Mouse (Mus musculus) hindbrain, embryonic 15.5 days (tissue): ENCODE results near the gene Lyzl6. TPM values are rescaled to one million over a fixed set of nuclear protein-coding genes. Genes with fewer than 3 reads are reported as not detected.
A peak's percentile ranks its signal among the peaks of the same experiment; 100 is the strongest.

Source experiments
- ATAC-seq: fragments of 200-750 bp; cut with Nextera tagmentation; 2 replicates; pipeline ENCODE4 v1.8.0; 2017; ENCODE audit warnings: low read depth, moderate number of reproducible peaks, moderate TSS enrichment; ENCODE audit not compliant: low FRiP score
- H3K27ac ChIP-seq: fragments of 300-500 bp; sonication (generic); replicated peaks from 2 replicates; pipeline ENCODE4 v1.5.1; 2015; ENCODE audit warnings: mild to moderate bottlenecking, inconsistent platforms
- H3K27me3 ChIP-seq: fragments of 300-500 bp; sonication (generic); 2 replicates; pipeline ENCODE4 v1.6.1; 2015; ENCODE audit warnings: control low read depth, inconsistent platforms
- H3K36me3 ChIP-seq: fragments of 300-500 bp; sonication (generic); 2 replicates; pipeline ENCODE4 v1.6.1; 2015; ENCODE audit warnings: control low read depth, inconsistent platforms
- H3K4me1 ChIP-seq: fragments of 300-500 bp; sonication (generic); replicated peaks from 2 replicates; pipeline ENCODE4 v1.6.1; 2015; ENCODE audit warnings: control low read depth, inconsistent platforms
- H3K4me2 ChIP-seq: fragments of 300-500 bp; sonication (generic); 2 replicates; pipeline ENCODE4 v1.6.1; 2015; ENCODE audit warnings: moderate library complexity, mild to moderate bottlenecking, inconsistent platforms
- H3K4me3 ChIP-seq: fragments of 300-500 bp; sonication (generic); 2 replicates; pipeline ENCODE4 v1.5.1; 2015; ENCODE audit warnings: mild to moderate bottlenecking, inconsistent platforms
- H3K9ac ChIP-seq: fragments of 300-500 bp; sonication (generic); 2 replicates; pipeline ENCODE4 v1.6.1; 2015; ENCODE audit warnings: inconsistent platforms
- H3K9me3 ChIP-seq: fragments of 300-500 bp; sonication (generic); 2 replicates; pipeline ENCODE4 v1.6.1; 2016; ENCODE audit warnings: control low read depth, inconsistent platforms
- WGBS: fragments of 180-500 bp; shearing (Covaris S2); methylation state at CpG from one replicate; pipeline ENCODE4 v1.1.7; 2015; 5-methylcytosine and 5-hydroxymethylcytosine counted together
- polyA plus RNA-seq: library from polyadenylated mRNA; unstranded; fragments of >200 nt; fragmentation: Nextera tagmentation; extraction: Ambion mirVana; gene quantifications from 2 replicates; pipeline ENCODE4 v1.2.1, GENCODE M21; 2015

Gene Lyzl6
- polyA plus RNA-seq, 1 experiment from 2014 or later = not detected

DNA sequence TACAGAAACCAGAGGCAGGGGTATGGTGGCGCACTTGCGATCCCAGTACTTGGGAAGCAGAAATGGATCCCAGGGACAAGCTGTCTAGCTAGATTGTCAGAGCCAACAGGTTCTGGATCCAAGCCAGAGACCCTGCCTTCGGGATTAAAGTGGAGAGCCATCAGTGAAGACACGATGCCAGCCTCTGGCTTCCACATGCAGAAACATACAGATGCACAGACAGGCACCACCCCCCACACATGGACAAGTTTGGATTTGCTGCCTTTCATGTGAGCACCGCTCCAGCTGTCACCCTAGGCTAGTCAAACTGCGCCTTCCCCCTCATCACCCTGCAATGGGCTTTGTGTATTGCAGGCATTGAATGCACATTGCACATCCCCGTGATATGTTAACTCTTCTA, 19.5 kb upstream of the Lyzl6 start:
- Histone ChIP-seq H3K27ac (no peak overlapping the region), H3K4me1 (peaks cover 13% of the 10 kb centered on the region; the same call in 1 of the 2 replicates), H3K9me3 (no peaks in the 10 kb centered on the region), H3K9ac (no peak overlapping the region), H3K27me3 (peaks cover 11% of the 10 kb centered on the region), H3K36me3 (no peaks in the 10 kb centered on the region), H3K4me3 (no peak overlapping the region), H3K4me2 (no peak overlapping the region)
- 72% methylated on average over 7 of the region's 7 CpGs for WGBS
- no peak for ATAC-seq

DNA sequence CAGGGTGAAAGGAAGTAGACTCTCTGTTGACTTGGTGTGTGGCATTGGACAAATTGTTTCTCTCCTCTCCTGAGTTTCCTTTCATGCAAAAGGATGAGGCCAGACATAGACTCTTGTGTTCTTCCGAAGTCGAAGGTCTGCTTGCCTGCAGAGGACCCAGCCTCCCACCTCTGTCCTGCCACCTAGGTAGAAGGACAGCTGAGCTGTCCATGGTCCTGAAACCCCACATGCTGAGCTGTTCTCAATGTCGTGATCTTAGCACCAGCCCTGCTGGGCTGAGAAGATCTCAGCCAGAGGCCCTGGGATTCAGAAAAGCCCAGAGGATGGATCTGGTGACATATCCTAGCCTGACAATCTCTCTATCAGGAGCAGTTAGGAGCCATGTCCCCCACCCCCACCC, 17.8 kb upstream of the Lyzl6 start:
- no peak overlapping the region for H3K4me2 ChIP-seq
- ATAC-seq = no peak
- H3K4me3 ChIP-seq = no peak overlapping the region
- H3K27me3 ChIP-seq = peaks cover 27% of the 10 kb centered on the region
- no peaks in the 10 kb centered on the region for H3K9me3 ChIP-seq
- H3K27ac ChIP-seq = no peak overlapping the region
- peaks cover 11% of the 10 kb centered on the region; the same call in 1 of the 2 replicates for H3K4me1 ChIP-seq
- no peak overlapping the region for H3K9ac ChIP-seq
- WGBS = 20% methylated on average over 3 of the region's 3 CpGs
- H3K36me3 ChIP-seq = no peaks in the 10 kb centered on the region

DNA sequence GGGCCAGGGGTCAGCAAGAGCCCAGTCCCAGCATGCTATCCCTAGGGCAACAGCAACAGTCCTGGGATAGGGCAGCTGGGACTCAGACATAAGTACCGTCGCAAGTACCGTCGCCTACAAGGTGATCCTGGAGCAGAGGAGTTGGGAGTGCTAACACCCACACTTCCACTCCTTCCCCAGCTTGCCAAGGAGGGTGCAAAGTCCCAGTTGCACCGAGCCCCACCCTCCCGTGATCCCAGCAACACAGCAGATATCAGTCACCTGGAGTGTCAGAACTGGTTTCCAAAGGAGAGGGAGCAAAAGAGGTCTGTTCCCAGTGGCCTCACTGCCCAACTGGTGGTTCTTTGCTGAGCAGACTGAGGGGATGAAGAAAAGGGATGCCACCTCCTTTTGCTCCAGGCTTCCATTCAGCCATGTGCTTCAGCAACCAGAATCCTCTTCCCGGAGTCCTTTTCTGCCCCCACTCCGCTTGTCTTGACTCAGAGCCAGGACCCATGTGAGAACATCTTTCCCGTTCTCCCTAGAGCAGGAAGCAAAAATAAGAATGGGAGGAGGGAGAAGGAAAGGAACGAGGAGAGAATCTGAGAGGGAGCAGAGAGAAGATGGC, 14.8 kb upstream of the Lyzl6 start:
- Histone ChIP-seq H3K9ac (no peak overlapping the region), H3K4me3 (no peak overlapping the region), H3K9me3 (no peaks in the 10 kb centered on the region), H3K4me1 (peaks cover 27% of the 10 kb centered on the region), H3K4me2 (no peak overlapping the region), H3K36me3 (no peaks in the 10 kb centered on the region), H3K27me3 (peaks cover 53% of the 10 kb centered on the region), H3K27ac (no peak overlapping the region)
- WGBS = 73% methylated on average over 10 of the region's 10 CpGs
- ATAC-seq = no peak

GRCm38 (mm10) chr11:103651426-103651825, 12.7 kb upstream of the Lyzl6 start:
- Histone ChIP-seq H3K4me3 (no peak overlapping the region), H3K9ac (no peak overlapping the region), H3K9me3 (no peaks in the 10 kb centered on the region), H3K27ac (no peak overlapping the region), H3K36me3 (no peaks in the 10 kb centered on the region), H3K4me1 (peaks cover 24% of the 10 kb centered on the region), H3K4me2 (no peak overlapping the region), H3K27me3 (peaks cover 72% of the 10 kb centered on the region)
- ATAC-seq = no peak
- WGBS = 81% methylated on average over 6 of the region's 6 CpGs

DNA sequence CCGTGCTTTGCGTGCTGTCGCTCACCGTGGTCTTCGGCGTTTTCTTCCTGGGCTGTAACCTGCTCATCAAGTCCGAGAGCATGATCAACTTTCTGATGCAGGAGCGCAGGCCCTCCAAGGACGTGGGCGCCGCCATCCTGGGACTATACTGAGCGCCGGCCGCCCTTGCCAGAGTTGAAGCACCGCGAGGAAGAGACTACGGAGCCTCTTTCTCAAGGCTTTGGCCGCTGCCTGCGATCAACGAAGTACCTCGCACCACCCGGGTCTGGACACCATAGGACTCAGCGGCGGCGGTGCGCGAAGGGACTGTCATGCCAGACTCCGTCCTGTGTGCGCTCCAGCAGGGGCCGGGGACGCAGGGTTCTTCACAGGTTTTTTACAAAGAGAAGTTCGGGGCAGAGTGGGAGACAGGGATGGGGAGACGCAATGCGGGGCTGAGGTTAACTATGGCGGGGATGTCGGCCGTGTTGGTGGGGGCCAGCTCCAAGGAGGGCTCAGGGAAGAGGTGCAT, 11.3 kb upstream of the Lyzl6 start:
- Histone ChIP-seq H3K4me3 (peak overlapping the region; percentile 44), H3K4me1 (peaks cover 17% of the 10 kb centered on the region), H3K9ac (peak overlapping the region; percentile 26; the same call in 1 of the 2 replicates), H3K27ac (no peak overlapping the region), H3K27me3 (peaks cover 79% of the 10 kb centered on the region), H3K36me3 (no peaks in the 10 kb centered on the region), H3K9me3 (no peaks in the 10 kb centered on the region), H3K4me2 (peak overlapping the region; percentile 85)
- 1% methylated on average over 37 of the region's 37 CpGs for WGBS
- peak; percentile 6; the same call in 1 of the 2 replicates for ATAC-seq

DNA sequence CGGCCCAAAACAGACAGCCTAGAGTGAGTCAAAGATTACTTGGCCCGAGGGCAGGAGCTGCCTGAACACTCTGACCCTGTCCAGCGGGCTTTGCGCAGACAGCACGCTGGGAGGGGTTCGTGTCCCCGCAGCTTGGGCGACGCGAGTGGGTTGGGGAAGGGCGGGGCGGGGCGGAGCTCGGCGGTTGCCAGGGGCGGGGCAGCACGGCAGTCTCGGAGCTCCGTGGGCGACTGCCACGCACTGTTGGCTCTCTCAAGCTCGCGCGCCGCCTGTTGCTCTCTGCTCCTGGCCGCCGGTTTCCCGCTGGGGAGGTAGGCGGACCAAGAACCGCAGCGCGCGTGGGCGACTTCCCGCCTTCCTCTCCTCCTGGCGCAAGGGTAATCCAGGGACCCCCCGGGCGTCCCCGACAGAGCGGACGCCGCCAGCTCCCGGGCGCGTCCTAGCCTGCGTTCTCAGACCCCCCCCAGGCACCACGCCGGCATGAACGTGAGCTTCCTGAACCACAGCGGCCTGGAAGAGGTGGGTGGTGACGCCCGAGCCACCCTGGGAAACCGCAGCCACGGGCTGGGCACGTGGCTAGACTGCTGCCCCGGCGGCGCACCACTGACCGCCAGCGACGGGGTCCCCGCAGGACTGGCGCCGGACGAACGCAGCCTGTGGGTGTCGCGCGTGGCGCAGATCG, 10.8 kb upstream of the Lyzl6 start, which contains the start of gene Rprml:
TSS of gene Rprml (plus strand) at position 270 of the 682 bp plus-strand sequence.
- Histone ChIP-seq H3K27ac (no peak within 1 kb of the TSS), H3K4me3 (peak within 1 kb of the TSS; percentile 44), H3K27me3 (peaks cover 79% of the 10 kb centered on the region), H3K36me3 (no peaks in the 10 kb centered on the region), H3K9ac (peak within 1 kb of the TSS; percentile 26; the same call in 1 of the 2 replicates), H3K4me2 (peak within 1 kb of the TSS; percentile 85), H3K4me1 (peaks cover 17% of the 10 kb centered on the region), H3K9me3 (no peaks in the 10 kb centered on the region)
- under 1% methylated on average over 62 of the region's 71 CpGs for WGBS
- peak; percentile 56; the same call in 1 of the 2 replicates for ATAC-seq

- H3K4me1 ChIP-seq = peaks cover 17% of the 10 kb centered on the region
- H3K27ac ChIP-seq = no peak overlapping the region
- H3K9ac ChIP-seq = no peak overlapping the region
- no peaks in the 10 kb centered on the region for H3K36me3 ChIP-seq
- no peak overlapping the region for H3K4me2 ChIP-seq
- 27% methylated on average over 7 of the region's 7 CpGs for WGBS
- H3K4me3 ChIP-seq = no peak overlapping the region
- ATAC-seq = no peak
- peaks cover 73% of the 10 kb centered on the region for H3K27me3 ChIP-seq
- no peaks in the 10 kb centered on the region for H3K9me3 ChIP-seq
These were observed 10.0 kb upstream of the Lyzl6 start for GRCm38 (mm10) chr11:103648656-103649055.

DNA sequence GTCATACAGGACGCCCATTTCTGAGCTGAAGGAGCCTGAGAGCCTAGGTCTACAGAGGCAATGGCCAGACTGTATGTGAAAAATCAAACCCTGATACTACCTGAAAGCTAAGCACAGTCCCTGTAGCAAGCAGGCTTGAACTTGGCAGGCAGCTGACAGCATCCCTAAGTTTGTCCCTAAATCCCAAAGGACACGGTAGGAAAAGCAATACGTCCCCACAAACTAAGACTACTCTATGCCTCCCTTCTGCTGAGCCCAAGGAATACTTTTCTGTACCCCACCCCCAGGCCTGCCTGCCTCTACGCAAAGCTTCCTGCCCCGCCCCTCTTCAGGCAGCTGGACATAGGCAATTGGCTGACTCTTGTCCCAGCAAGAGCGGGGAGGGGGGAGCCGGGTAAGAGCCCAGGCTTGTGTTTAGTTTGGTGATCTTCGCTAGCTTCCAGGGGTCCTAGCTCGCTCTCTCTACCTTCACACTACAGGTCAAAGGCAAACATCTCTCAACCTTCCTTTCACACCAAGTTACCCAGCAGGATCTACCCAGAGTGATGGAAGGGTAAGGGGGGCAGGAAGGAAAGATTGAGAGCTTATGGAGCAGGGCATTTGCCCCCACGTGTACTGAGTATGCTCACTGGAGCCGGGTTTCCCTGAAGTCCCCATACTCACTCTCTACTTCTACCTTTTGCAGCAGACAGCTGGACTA, 9.4 kb upstream of the Lyzl6 start:
- H3K4me2 ChIP-seq = no peak overlapping the region
- no peaks in the 10 kb centered on the region for H3K9me3 ChIP-seq
- no peak for ATAC-seq
- H3K27ac ChIP-seq = no peak overlapping the region
- no peak overlapping the region for H3K4me3 ChIP-seq
- peaks cover 67% of the 10 kb centered on the region for H3K27me3 ChIP-seq
- WGBS = 11% methylated on average over 11 of the region's 11 CpGs
- peaks cover 17% of the 10 kb centered on the region for H3K4me1 ChIP-seq
- H3K9ac ChIP-seq = no peak overlapping the region
- no peaks in the 10 kb centered on the region for H3K36me3 ChIP-seq

DNA sequence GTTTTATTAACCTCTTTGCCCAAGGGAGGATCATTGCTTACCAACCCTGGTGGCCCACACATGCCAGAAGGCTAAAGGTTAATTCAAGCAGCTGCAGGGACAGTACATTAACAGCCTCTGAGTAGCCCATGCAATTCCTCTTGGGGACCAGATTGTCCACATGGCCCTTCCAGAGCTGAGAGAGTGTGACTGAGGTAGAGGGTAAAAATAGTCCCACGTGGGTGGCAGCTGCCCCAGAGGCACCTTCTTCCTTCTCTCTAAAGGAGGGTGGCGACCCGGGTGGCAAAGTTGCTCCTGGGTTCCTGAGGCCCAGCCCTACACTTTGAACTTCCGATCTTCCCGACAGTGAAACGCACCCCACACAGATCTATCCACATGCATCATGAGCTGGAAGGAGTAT, 7.6 kb upstream of the Lyzl6 start:
- Histone ChIP-seq H3K9me3 (no peaks in the 10 kb centered on the region), H3K9ac (no peak overlapping the region), H3K4me3 (no peak overlapping the region), H3K27ac (no peak overlapping the region), H3K27me3 (peaks cover 50% of the 10 kb centered on the region), H3K4me2 (no peak overlapping the region), H3K4me1 (peaks cover 17% of the 10 kb centered on the region), H3K36me3 (no peaks in the 10 kb centered on the region)
- 86% methylated on average over 6 of the region's 6 CpGs for WGBS
- ATAC-seq = no peak

DNA sequence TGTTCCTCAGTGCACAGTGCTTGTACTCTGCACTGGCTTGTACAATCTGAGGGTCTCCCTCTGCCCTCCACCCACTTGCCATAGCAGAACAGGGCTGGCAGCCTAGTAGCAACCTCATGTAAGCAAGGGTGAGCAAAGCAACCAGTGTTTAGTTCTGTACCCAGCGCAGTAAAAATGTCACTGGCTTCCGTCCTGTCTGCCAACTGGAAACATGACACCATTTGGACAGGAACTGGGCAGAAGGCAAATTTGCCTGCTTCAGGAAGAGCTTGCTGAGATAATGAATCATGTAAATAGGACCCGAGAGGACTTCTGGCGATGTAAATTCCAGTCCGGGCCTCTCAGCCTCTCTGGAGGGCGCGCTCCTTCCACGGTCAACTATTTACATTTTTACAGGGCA, 7.0 kb upstream of the Lyzl6 start:
- Histone ChIP-seq H3K4me3 (no peak overlapping the region), H3K27ac (no peak overlapping the region), H3K4me1 (peaks cover 17% of the 10 kb centered on the region), H3K27me3 (peaks cover 45% of the 10 kb centered on the region), H3K9ac (no peak overlapping the region), H3K9me3 (no peaks in the 10 kb centered on the region), H3K36me3 (no peaks in the 10 kb centered on the region), H3K4me2 (no peak overlapping the region)
- no peak for ATAC-seq
- 72% methylated on average over 8 of the region's 8 CpGs for WGBS

DNA sequence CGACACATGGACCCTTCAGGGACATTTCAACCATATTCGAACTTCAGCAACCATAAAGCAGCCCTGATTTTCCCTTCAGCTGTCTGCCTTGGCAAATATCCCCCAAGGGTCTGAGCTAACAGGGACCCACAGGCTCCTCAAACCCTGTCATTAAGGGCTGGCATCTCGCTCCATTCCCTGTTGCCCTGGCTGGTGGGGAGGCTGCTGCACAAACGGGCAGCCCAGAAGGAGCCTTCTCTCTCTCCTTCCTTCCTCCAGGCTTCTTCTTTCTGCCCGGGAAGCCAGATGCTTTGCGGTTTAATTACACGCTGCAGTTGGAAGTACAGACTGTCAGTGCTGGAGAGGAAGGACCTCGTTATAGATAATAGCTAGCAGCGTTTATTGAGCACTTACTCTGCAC, 4.5 kb upstream of the Lyzl6 start:
- no peak for ATAC-seq
- 72% methylated on average over 9 of the region's 9 CpGs for WGBS

More for the DNA sequence above, 4.5 kb upstream of the Lyzl6 start:
- Histone ChIP-seq H3K4me2 (no peak overlapping the region), H3K27ac (no peak overlapping the region), H3K27me3 (peaks cover 29% of the 10 kb centered on the region), H3K36me3 (no peaks in the 10 kb centered on the region), H3K4me3 (no peak overlapping the region), H3K9ac (no peak overlapping the region), H3K4me1 (0 out of 2 replicates have a peak, but pooled peaks cover 3% of the 10 kb centered on the region), H3K9me3 (no peaks in the 10 kb centered on the region)
